Mouse (Mus musculus): ENCODE measurements around the gene Zmiz1.

DNA sequence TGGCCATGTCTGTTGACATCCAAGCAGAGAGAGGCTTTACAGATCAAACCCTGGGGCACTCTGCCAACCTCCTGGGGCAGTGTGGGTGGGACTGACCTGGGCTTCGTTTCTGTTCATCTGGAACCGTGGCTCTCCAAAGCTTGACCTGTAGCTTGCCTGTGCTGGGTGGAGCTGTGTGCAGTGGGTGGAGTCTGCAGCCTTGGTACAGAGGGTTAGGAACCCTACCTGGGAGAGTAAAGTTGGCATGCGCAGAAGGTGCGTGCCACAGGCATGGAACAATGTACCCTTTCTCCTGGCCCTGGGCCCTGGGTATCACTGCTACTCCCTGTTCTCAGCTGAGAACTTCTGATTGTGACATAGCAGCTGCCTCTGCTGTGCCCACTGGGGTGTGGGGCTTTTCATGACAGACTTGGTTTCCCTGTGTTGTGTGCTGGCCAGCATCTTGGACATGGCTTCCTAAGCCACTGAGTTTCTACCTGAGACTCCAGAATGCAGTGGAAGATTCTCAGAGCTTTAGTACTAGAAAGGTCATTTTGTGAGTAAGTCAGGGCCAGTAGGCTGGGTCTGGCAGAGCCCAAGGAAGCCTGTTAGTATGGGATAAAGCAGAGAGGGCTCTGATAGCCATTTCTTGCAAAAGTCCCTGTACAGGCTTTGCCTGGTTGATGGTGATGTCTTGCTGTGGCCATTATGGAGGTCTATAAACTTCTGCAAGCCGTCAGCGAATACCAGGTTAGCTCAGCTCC is 30.5 kb downstream of the Zmiz1 start:
- TF ChIP-seq GATA1 (IDR thresholded peaks at IDR 0.05; ENCODE audit: low read length) (no peak), TAL1 (IDR thresholded peaks at IDR 0.05; ENCODE audit: low read length) (no peak)
